Mouse (Mus musculus): ENCODE measurements around the gene Ube2t. TPM values are rescaled to one million over a fixed set of nuclear protein-coding genes. Genes with fewer than 3 reads are reported as not detected.

Gene Ube2t
- polyA plus RNA-seq, 1 experiment from 2014 or later, result 36.4 TPM

DNA sequence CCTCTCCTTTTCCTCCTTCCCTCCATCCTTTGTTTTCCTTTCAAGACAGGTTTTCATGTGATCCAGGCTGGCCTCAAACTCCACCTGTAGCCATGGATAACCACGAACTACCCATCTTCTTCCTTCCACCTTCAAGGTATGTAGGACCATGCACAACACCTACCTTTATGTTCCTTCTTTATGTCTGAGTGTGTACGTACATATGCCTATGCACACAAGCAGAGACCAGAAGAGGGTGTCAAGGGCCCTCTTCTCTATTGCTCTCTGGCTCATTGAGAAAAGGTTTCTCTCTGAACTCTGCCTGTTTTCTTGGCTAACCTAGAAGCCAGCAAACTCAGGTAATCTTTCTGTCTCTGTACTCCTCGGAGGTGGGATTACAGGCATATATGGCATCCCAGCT lies 32.4 kb downstream of the Ube2t start:
- Histone ChIP-seq H3K9me3 (ENCODE audit: low read depth, low read length) (no peaks in the 10 kb centered on the region), H3K4me3 (ENCODE audit: low read depth, low read length) (no peak overlapping the region), H3K4me1 (ENCODE audit: insufficient read depth) (no peaks in the 10 kb centered on the region), H3K27ac (ENCODE audit: low read depth) (no peak overlapping the region), H3K9ac (no peak overlapping the region), H3K4me2 (no peak overlapping the region), H3K27me3 (ENCODE audit: insufficient read depth, low read length) (0 out of 2 replicates have a peak, but pooled peaks cover 8% of the 10 kb centered on the region), H3K36me3 (ENCODE audit: insufficient read depth) (no peaks in the 10 kb centered on the region)
- no peak for ATAC-seq (ENCODE audit: insufficient read depth)
- whole genome bisulfite sequencing, result 66% methylated on average over 3 of the region's 3 CpGs
- DNase-seq, result no peak
- TF ChIP-seq CTCF (IDR thresholded peaks at IDR 0.05; ENCODE audit: low read depth), result no peak

- WGBS, result 68% methylated on average over 4 of the region's 4 CpGs
- H3K27ac ChIP-seq (ENCODE audit: low read depth), result no peak overlapping the region
- 0 out of 2 replicates have a peak, but pooled peaks cover 5% of the 10 kb centered on the region for H3K27me3 ChIP-seq (ENCODE audit: insufficient read depth, low read length)
- ATAC-seq (ENCODE audit: insufficient read depth) (no peak), DNase-seq (no peak)
- no peak for TF ChIP-seq CTCF (IDR thresholded peaks at IDR 0.05; ENCODE audit: low read depth)
- H3K9ac ChIP-seq, result no peak overlapping the region
- no peak overlapping the region for H3K4me2 ChIP-seq
- no peaks in the 10 kb centered on the region for H3K4me1 ChIP-seq (ENCODE audit: insufficient read depth)
- no peaks in the 10 kb centered on the region for H3K9me3 ChIP-seq (ENCODE audit: low read depth, low read length)
- H3K36me3 ChIP-seq (ENCODE audit: insufficient read depth), result no peaks in the 10 kb centered on the region
- no peak overlapping the region for H3K4me3 ChIP-seq (ENCODE audit: low read depth, low read length)
These were observed 33.1 kb downstream of the Ube2t start for GRCm38 (mm10) chr1:134995437-134995836.

- H3K36me3 ChIP-seq (ENCODE audit: insufficient read depth), result no peaks in the 10 kb centered on the region
- H3K4me3 ChIP-seq (ENCODE audit: low read depth, low read length), result no peak overlapping the region
- no peaks in the 10 kb centered on the region for H3K9me3 ChIP-seq (ENCODE audit: low read depth, low read length)
- no peak for TF ChIP-seq CTCF (IDR thresholded peaks at IDR 0.05; ENCODE audit: low read depth)
- 0 out of 2 replicates have a peak, but pooled peaks cover 5% of the 10 kb centered on the region for H3K27me3 ChIP-seq (ENCODE audit: insufficient read depth, low read length)
- no peaks in the 10 kb centered on the region for H3K4me1 ChIP-seq (ENCODE audit: insufficient read depth)
- no peak overlapping the region for H3K27ac ChIP-seq (ENCODE audit: low read depth)
- no peak for ATAC-seq (ENCODE audit: insufficient read depth)
- no peak overlapping the region for H3K4me2 ChIP-seq
- WGBS, result 19% methylated on average over 1 of the region's 1 CpGs
- DNase-seq, result no peak
- H3K9ac ChIP-seq, result no peak overlapping the region
These were observed 33.6 kb downstream of the Ube2t start for GRCm38 (mm10) chr1:134995954-134996353.

GRCm38 (mm10) chr1:134996471-134996870 lies 34.1 kb downstream of the Ube2t start:
- TF ChIP-seq CTCF (IDR thresholded peaks at IDR 0.05; ENCODE audit: low read depth), result no peak
- 78% methylated on average over 7 of the region's 7 CpGs for WGBS
- no peak overlapping the region for H3K4me3 ChIP-seq (ENCODE audit: low read depth, low read length)
- H3K9me3 ChIP-seq (ENCODE audit: low read depth, low read length), result no peaks in the 10 kb centered on the region
- H3K27ac ChIP-seq (ENCODE audit: low read depth), result no peak overlapping the region
- no peak overlapping the region for H3K4me2 ChIP-seq
- no peaks in the 10 kb centered on the region for H3K36me3 ChIP-seq (ENCODE audit: insufficient read depth)
- DNase-seq, result no peak
- 0 out of 2 replicates have a peak, but pooled peaks cover 5% of the 10 kb centered on the region for H3K27me3 ChIP-seq (ENCODE audit: insufficient read depth, low read length)
- H3K9ac ChIP-seq, result no peak overlapping the region
- no peak for ATAC-seq (ENCODE audit: insufficient read depth)
- H3K4me1 ChIP-seq (ENCODE audit: insufficient read depth), result no peaks in the 10 kb centered on the region

GRCm38 (mm10) chr1:134997568-134997967 lies 35.2 kb downstream of the Ube2t start:
- Histone ChIP-seq H3K9me3 (ENCODE audit: low read depth, low read length) (no peaks in the 10 kb centered on the region), H3K4me2 (no peak overlapping the region), H3K9ac (no peak overlapping the region), H3K27me3 (ENCODE audit: insufficient read depth, low read length) (no peaks in the 10 kb centered on the region), H3K36me3 (ENCODE audit: insufficient read depth) (no peaks in the 10 kb centered on the region), H3K4me3 (ENCODE audit: low read depth, low read length) (no peak overlapping the region), H3K4me1 (ENCODE audit: insufficient read depth) (no peaks in the 10 kb centered on the region), H3K27ac (ENCODE audit: low read depth) (no peak overlapping the region)
- WGBS, result 48% methylated on average over 5 of the region's 5 CpGs
- no peak for DNase-seq
- no peak for TF ChIP-seq CTCF (IDR thresholded peaks at IDR 0.05; ENCODE audit: low read depth)
- no peak for ATAC-seq (ENCODE audit: insufficient read depth)

GRCm38 (mm10) chr1:134998231-134998630 lies 35.9 kb downstream of the Ube2t start:
- Histone ChIP-seq H3K27ac (ENCODE audit: low read depth) (no peak overlapping the region), H3K9ac (no peak overlapping the region), H3K4me3 (ENCODE audit: low read depth, low read length) (no peak overlapping the region), H3K4me2 (no peak overlapping the region), H3K9me3 (ENCODE audit: low read depth, low read length) (no peaks in the 10 kb centered on the region), H3K27me3 (ENCODE audit: insufficient read depth, low read length) (no peaks in the 10 kb centered on the region), H3K4me1 (ENCODE audit: insufficient read depth) (no peaks in the 10 kb centered on the region), H3K36me3 (ENCODE audit: insufficient read depth) (no peaks in the 10 kb centered on the region)
- DNase-seq (no peak), ATAC-seq (ENCODE audit: insufficient read depth) (no peak)
- TF ChIP-seq CTCF (IDR thresholded peaks at IDR 0.05; ENCODE audit: low read depth), result no peak
- WGBS, result 81% methylated on average over 8 of the region's 8 CpGs

GRCm38 (mm10) chr1:135000527-135000926 lies 38.2 kb downstream of the Ube2t start:
- DNase-seq, result no peak
- 66% methylated on average over 9 of the region's 9 CpGs for WGBS
- no peak for ATAC-seq (ENCODE audit: insufficient read depth)
- no peaks in the 10 kb centered on the region for H3K27me3 ChIP-seq (ENCODE audit: insufficient read depth, low read length)
- H3K9me3 ChIP-seq (ENCODE audit: low read depth, low read length), result no peaks in the 10 kb centered on the region
- no peak overlapping the region for H3K4me3 ChIP-seq (ENCODE audit: low read depth, low read length)
- H3K36me3 ChIP-seq (ENCODE audit: insufficient read depth), result no peaks in the 10 kb centered on the region
- H3K9ac ChIP-seq, result no peak overlapping the region
- TF ChIP-seq CTCF (IDR thresholded peaks at IDR 0.05; ENCODE audit: low read depth), result no peak
- no peak overlapping the region for H3K4me2 ChIP-seq
- H3K27ac ChIP-seq (ENCODE audit: low read depth), result no peak overlapping the region
- no peaks in the 10 kb centered on the region for H3K4me1 ChIP-seq (ENCODE audit: insufficient read depth)

DNA sequence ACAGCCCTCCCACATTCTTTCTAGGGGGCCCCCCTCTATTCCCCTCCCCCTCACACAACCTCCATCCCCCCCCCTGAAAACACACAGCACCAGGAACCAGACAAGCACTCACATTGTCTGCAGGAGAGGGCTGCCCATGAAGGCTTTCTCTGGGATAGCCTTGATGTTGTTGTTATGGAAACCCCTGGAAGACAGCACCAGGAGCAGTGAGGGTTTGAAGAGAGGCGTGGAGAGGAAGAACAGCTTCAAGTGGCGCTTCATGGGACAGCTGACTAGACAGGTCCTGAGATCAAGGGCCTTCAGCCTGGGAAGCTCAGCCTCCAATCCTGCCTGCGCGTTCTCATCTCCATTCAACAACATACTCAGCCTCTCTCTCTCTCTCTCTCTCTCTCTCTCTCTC lies 41.0 kb downstream of the Ube2t start:
- Histone ChIP-seq H3K9me3 (ENCODE audit: low read depth, low read length) (no peaks in the 10 kb centered on the region), H3K27me3 (ENCODE audit: insufficient read depth, low read length) (no peaks in the 10 kb centered on the region), H3K4me2 (no peak overlapping the region), H3K27ac (ENCODE audit: low read depth) (no peak overlapping the region), H3K36me3 (ENCODE audit: insufficient read depth) (no peaks in the 10 kb centered on the region), H3K4me3 (ENCODE audit: low read depth, low read length) (no peak overlapping the region), H3K4me1 (ENCODE audit: insufficient read depth) (no peaks in the 10 kb centered on the region), H3K9ac (no peak overlapping the region)
- WGBS, result 29% methylated on average over 4 of the region's 4 CpGs
- TF ChIP-seq CTCF (IDR thresholded peaks at IDR 0.05; ENCODE audit: low read depth), result no peak
- no peak for ATAC-seq (ENCODE audit: insufficient read depth)
- DNase-seq, result no peak
